Mouse (Mus musculus): ENCODE results near the gene Ccdc85c. TPM values are rescaled to one million over a fixed set of nuclear protein-coding genes. Genes with fewer than 3 reads are reported as not detected.

Gene Ccdc85c
- polyA plus RNA-seq, 1 experiment, result 3.4 TPM

GRCm38 (mm10) chr12:108259322-108260049, 15.7 kb downstream of the Ccdc85c start:
- whole genome bisulfite sequencing, result 96% methylated on average over 24 of the region's 24 CpGs
- TF ChIP-seq POLR2A (IDR thresholded peaks at IDR 0.05; ENCODE audit: low read depth, low read length), result no peak
- no peak for TF ChIP-seq CTCF (IDR thresholded peaks at IDR 0.05; ENCODE audit: extremely low read depth, insufficient read depth, insufficient read length, insufficient replicate concordance)

GRCm38 (mm10) chr12:108256734-108257133, 18.5 kb downstream of the Ccdc85c start:
- no peaks in the 10 kb centered on the region for H3K4me1 ChIP-seq (ENCODE audit: control insufficient read depth, insufficient read depth, insufficient read length)
- no peaks in the 10 kb centered on the region for H3K36me3 ChIP-seq (ENCODE audit: control insufficient read depth, insufficient read depth, low read length)
- H3K27ac ChIP-seq (ENCODE audit: insufficient read depth, low read length), result no peak overlapping the region
- H3K4me3 ChIP-seq (ENCODE audit: extremely low read depth, insufficient read depth, insufficient read length), result no peak overlapping the region
- 92% methylated on average over 10 of the region's 10 CpGs for WGBS
- H3K27me3 ChIP-seq (ENCODE audit: control insufficient read depth, insufficient read depth, low read length), result no peaks in the 10 kb centered on the region
- no peak for TF ChIP-seq POLR2A (IDR thresholded peaks at IDR 0.05; ENCODE audit: low read depth, low read length)
- TF ChIP-seq CTCF (IDR thresholded peaks at IDR 0.05; ENCODE audit: extremely low read depth, insufficient read depth, insufficient read length, insufficient replicate concordance), result no peak
- DNase-seq (ENCODE audit: low read depth in 1 of 2, low spot score in 2 of 2), result no peak

More at GRCm38 (mm10) chr12:108259322-108260049, 15.7 kb downstream of the Ccdc85c start:
- H3K36me3 ChIP-seq (ENCODE audit: control insufficient read depth, insufficient read depth, low read length), result no peaks in the 10 kb centered on the region
- no peak overlapping the region for H3K27ac ChIP-seq (ENCODE audit: insufficient read depth, low read length)
- no peaks in the 10 kb centered on the region for H3K4me1 ChIP-seq (ENCODE audit: control insufficient read depth, insufficient read depth, insufficient read length)
- no peak for DNase-seq (ENCODE audit: low read depth in 1 of 2, low spot score in 2 of 2)
- no peak overlapping the region for H3K4me3 ChIP-seq (ENCODE audit: extremely low read depth, insufficient read depth, insufficient read length)
- no peaks in the 10 kb centered on the region for H3K27me3 ChIP-seq (ENCODE audit: control insufficient read depth, insufficient read depth, low read length)

- Histone ChIP-seq H3K27me3 (ENCODE audit: control insufficient read depth, insufficient read depth, low read length) (no peaks in the 10 kb centered on the region), H3K4me3 (ENCODE audit: extremely low read depth, insufficient read depth, insufficient read length) (no peak overlapping the region), H3K36me3 (ENCODE audit: control insufficient read depth, insufficient read depth, low read length) (no peaks in the 10 kb centered on the region), H3K27ac (ENCODE audit: insufficient read depth, low read length) (no peak overlapping the region), H3K4me1 (ENCODE audit: control insufficient read depth, insufficient read depth, insufficient read length) (no peaks in the 10 kb centered on the region)
- TF ChIP-seq CTCF (IDR thresholded peaks at IDR 0.05; ENCODE audit: extremely low read depth, insufficient read depth, insufficient read length, insufficient replicate concordance) (no peak), POLR2A (IDR thresholded peaks at IDR 0.05; ENCODE audit: low read depth, low read length) (no peak)
- no peak for DNase-seq (ENCODE audit: low read depth in 1 of 2, low spot score in 2 of 2)
- 77% methylated on average over 5 of the region's 5 CpGs for WGBS
Measured at GRCm38 (mm10) chr12:108255960-108256359, 19.3 kb downstream of the Ccdc85c start.

- TF ChIP-seq CTCF (IDR thresholded peaks at IDR 0.05; ENCODE audit: extremely low read depth, insufficient read depth, insufficient read length, insufficient replicate concordance), result no peak
- no peak for TF ChIP-seq POLR2A (IDR thresholded peaks at IDR 0.05; ENCODE audit: low read depth, low read length)
- DNase-seq (ENCODE audit: low read depth in 1 of 2, low spot score in 2 of 2), result no peak
- H3K27ac ChIP-seq (ENCODE audit: insufficient read depth, low read length), result no peak overlapping the region
- H3K4me1 ChIP-seq (ENCODE audit: control insufficient read depth, insufficient read depth, insufficient read length), result no peaks in the 10 kb centered on the region
- 78% methylated on average over 8 of the region's 8 CpGs for WGBS
- no peaks in the 10 kb centered on the region for H3K36me3 ChIP-seq (ENCODE audit: control insufficient read depth, insufficient read depth, low read length)
- no peaks in the 10 kb centered on the region for H3K27me3 ChIP-seq (ENCODE audit: control insufficient read depth, insufficient read depth, low read length)
- no peak overlapping the region for H3K4me3 ChIP-seq (ENCODE audit: extremely low read depth, insufficient read depth, insufficient read length)
Measured at GRCm38 (mm10) chr12:108255511-108255919, 19.7 kb downstream of the Ccdc85c start.

GRCm38 (mm10) chr12:108253042-108253441, 22.2 kb downstream of the Ccdc85c start:
- H3K4me3 ChIP-seq (ENCODE audit: extremely low read depth, insufficient read depth, insufficient read length), result no peak overlapping the region
- TF ChIP-seq POLR2A (IDR thresholded peaks at IDR 0.05; ENCODE audit: low read depth, low read length) (no peak), CTCF (IDR thresholded peaks at IDR 0.05; ENCODE audit: extremely low read depth, insufficient read depth, insufficient read length, insufficient replicate concordance) (no peak)
- H3K27ac ChIP-seq (ENCODE audit: insufficient read depth, low read length), result no peak overlapping the region
- WGBS, result 89% methylated on average over 12 of the region's 12 CpGs
- no peaks in the 10 kb centered on the region for H3K27me3 ChIP-seq (ENCODE audit: control insufficient read depth, insufficient read depth, low read length)
- no peaks in the 10 kb centered on the region for H3K4me1 ChIP-seq (ENCODE audit: control insufficient read depth, insufficient read depth, insufficient read length)
- no peaks in the 10 kb centered on the region for H3K36me3 ChIP-seq (ENCODE audit: control insufficient read depth, insufficient read depth, low read length)
- DNase-seq (ENCODE audit: low read depth in 1 of 2, low spot score in 2 of 2), result no peak

GRCm38 (mm10) chr12:108251825-108252542, 23.2 kb downstream of the Ccdc85c start:
- Histone ChIP-seq H3K36me3 (ENCODE audit: control insufficient read depth, insufficient read depth, low read length) (no peaks in the 10 kb centered on the region), H3K27me3 (ENCODE audit: control insufficient read depth, insufficient read depth, low read length) (no peaks in the 10 kb centered on the region), H3K4me1 (ENCODE audit: control insufficient read depth, insufficient read depth, insufficient read length) (no peaks in the 10 kb centered on the region), H3K4me3 (ENCODE audit: extremely low read depth, insufficient read depth, insufficient read length) (no peak overlapping the region), H3K27ac (ENCODE audit: insufficient read depth, low read length) (no peak overlapping the region)
- DNase-seq (ENCODE audit: low read depth in 1 of 2, low spot score in 2 of 2), result no peak
- 91% methylated on average over 15 of the region's 15 CpGs for WGBS
- TF ChIP-seq POLR2A (IDR thresholded peaks at IDR 0.05; ENCODE audit: low read depth, low read length) (no peak), CTCF (IDR thresholded peaks at IDR 0.05; ENCODE audit: extremely low read depth, insufficient read depth, insufficient read length, insufficient replicate concordance) (no peak)
